Mouse (Mus musculus) E14TG2a.4 (cell line): ENCODE data around the gene Tnrc6b.

ENCODE experiments used
- H3K27me3 ChIP-seq: 2 replicates; pipeline ENCODE4 v1.6.1; 2014; ENCODE audit warnings: low read length, control low read depth; ENCODE audit not compliant: insufficient read depth
- H3K36me3 ChIP-seq: 2 replicates; pipeline ENCODE4 v1.6.1; 2014; ENCODE audit warnings: low read length, control low read depth; ENCODE audit not compliant: insufficient read depth
- H3K4me1 ChIP-seq: replicated peaks from 2 replicates; pipeline ENCODE4 v1.6.1; 2014; ENCODE audit warnings: low read depth, low read length, control low read depth
- H3K4me3 ChIP-seq: replicated peaks from 2 replicates; pipeline ENCODE4 v1.5.1; 2014; ENCODE audit warnings: mild to moderate bottlenecking, low read length
- H3K9me3 ChIP-seq: 2 replicates; pipeline ENCODE4 v1.6.1; 2014; ENCODE audit warnings: low read length, control low read depth
- CTCF ChIP-seq: conservative IDR thresholded peaks from 2 replicates; pipeline ENCODE4 v1.5.1; 2014; ENCODE audit warnings: low read length
- NANOG ChIP-seq: IDR thresholded peaks from 2 replicates; pipeline ENCODE4 v1.6.1; 2014; ENCODE audit warnings: borderline replicate concordance, low read length, mixed read lengths
- POU5F1 ChIP-seq: IDR thresholded peaks from 2 replicates; pipeline ENCODE4 v1.6.1; 2014; ENCODE audit warnings: low read length, borderline replicate concordance

The Tnrc6b gene

DNA sequence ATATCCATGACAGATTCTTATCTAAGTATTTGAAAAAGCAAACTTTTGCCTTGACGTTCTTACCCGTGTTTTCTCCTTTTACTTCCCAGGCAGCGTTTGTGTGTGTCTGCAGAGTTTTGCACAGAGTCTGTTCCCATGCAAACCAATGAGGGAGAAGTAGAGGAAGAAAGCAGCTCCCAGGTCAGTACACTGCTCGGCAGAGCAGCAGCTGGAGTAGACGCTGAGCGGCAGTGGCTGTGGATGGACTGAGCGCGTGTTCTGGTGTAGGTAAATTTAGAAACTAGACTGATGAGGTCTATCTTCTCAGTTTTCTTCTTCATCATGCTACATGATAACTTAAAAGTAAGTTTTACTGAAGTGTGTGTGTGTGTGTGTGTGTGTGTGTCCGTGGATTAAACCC lies 48.3 kb downstream of the Tnrc6b start:
- Histone ChIP-seq H3K4me1 (peaks cover 11% of the 10 kb centered on the region), H3K9me3 (no peaks in the 10 kb centered on the region), H3K4me3 (no peak overlapping the region), H3K36me3 (peaks cover 20% of the 10 kb centered on the region; the same call in 1 of the 2 replicates), H3K27me3 (no peaks in the 10 kb centered on the region)
- TF ChIP-seq CTCF (no peak), POU5F1 (no peak), NANOG (no peak)

DNA sequence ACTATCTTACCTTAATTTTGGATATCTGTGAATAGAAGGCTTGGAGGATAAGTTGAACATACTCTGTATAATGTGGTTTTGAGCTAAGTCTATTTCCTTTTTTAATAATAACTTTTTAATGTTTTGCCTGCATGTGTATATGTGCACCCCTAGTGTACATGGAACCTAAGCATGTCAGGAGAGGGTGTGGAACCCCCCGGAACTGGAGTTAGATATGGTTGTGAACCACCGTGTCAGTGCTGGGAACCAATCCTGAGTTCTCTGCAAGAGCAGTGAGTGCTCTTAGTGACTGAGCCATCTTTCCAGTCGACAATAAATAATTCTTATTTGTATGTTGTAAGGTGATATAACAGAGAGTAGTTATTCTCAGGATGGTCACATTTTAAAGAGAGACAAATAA lies 49.4 kb downstream of the Tnrc6b start:
- peaks cover 11% of the 10 kb centered on the region for H3K4me1 ChIP-seq
- no peak overlapping the region for H3K4me3 ChIP-seq
- peaks cover 16% of the 10 kb centered on the region; the same call in 1 of the 2 replicates for H3K36me3 ChIP-seq
- H3K27me3 ChIP-seq: no peaks in the 10 kb centered on the region
- H3K9me3 ChIP-seq: no peaks in the 10 kb centered on the region
- TF ChIP-seq CTCF: no peak
- no peak for TF ChIP-seq NANOG
- no peak for TF ChIP-seq POU5F1

DNA sequence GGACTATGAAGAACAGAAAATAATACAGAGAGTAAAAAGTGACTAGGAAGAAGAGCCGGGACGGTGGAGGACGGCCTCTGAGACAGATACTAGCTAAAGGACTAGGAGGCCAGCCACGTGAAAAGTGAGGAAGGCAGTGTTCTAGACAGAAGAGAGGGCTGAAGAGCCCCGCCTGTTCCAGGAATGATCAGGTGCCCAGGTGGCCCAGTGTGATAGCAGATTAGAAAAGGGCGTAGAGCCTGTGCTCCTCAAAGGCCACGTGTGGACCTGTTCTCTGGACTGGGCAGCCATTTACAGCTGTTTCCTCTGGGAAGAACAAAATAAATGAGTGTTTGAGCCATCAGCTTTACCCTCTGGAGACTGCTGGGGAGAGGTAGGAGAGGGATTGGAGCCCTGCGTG lies 49.8 kb downstream of the Tnrc6b start:
- Histone ChIP-seq H3K4me3 (no peak overlapping the region), H3K4me1 (peaks cover 11% of the 10 kb centered on the region), H3K9me3 (no peaks in the 10 kb centered on the region), H3K27me3 (no peaks in the 10 kb centered on the region), H3K36me3 (peaks cover 13% of the 10 kb centered on the region; the same call in 1 of the 2 replicates)
- TF ChIP-seq CTCF: no peak

DNA sequence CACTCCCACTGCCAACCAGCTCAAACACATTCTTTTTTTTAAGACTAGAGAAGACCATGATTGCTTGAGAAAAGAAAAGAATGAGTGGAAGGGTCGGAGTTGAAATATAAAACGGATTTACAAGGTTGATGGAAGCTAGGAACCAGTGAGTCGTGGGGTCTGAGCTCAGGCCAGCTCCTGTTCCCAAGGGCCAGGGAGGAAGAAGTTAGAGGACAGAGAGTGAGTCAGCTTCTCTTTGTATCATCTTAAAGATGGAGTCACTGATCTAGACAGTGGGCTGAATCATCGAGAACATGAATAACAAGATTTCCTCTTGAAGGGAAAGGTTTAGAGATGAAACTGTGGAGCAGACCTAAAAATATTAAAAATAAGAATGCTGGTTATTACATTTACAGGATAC lies 51.5 kb downstream of the Tnrc6b start:
- H3K36me3 ChIP-seq: peaks cover 9% of the 10 kb centered on the region; the same call in 1 of the 2 replicates
- TF ChIP-seq CTCF: no peak
- no peak for TF ChIP-seq NANOG
- no peak for TF ChIP-seq POU5F1
- H3K9me3 ChIP-seq: no peaks in the 10 kb centered on the region
- H3K4me3 ChIP-seq: no peak overlapping the region
- no peaks in the 10 kb centered on the region for H3K27me3 ChIP-seq
- peaks cover 11% of the 10 kb centered on the region for H3K4me1 ChIP-seq

DNA sequence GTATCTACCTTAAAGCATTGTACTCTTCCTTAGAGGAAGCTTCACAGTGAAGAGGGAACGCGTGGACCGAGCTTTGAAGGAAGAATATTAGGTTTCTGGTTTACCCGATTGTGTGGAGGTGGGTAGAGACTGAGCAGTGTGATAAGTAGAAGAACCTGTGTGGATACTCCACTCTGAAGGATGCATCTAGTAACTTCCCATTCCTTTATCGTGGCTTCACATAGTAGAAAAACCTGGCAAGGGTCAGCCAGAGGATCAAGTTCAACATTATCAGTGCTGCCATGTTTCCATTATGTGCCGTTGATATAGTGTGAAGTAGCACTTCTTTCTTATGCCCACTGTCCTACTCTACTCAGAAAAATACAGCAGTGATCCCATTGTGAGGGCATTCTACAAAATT lies 53.6 kb downstream of the Tnrc6b start:
- Histone ChIP-seq H3K9me3 (no peaks in the 10 kb centered on the region), H3K36me3 (peaks cover 6% of the 10 kb centered on the region; the same call in 1 of the 2 replicates), H3K4me3 (no peak overlapping the region), H3K4me1 (peaks cover 11% of the 10 kb centered on the region), H3K27me3 (no peaks in the 10 kb centered on the region)
- TF ChIP-seq NANOG: no peak
- no peak for TF ChIP-seq POU5F1
- no peak for TF ChIP-seq CTCF

DNA sequence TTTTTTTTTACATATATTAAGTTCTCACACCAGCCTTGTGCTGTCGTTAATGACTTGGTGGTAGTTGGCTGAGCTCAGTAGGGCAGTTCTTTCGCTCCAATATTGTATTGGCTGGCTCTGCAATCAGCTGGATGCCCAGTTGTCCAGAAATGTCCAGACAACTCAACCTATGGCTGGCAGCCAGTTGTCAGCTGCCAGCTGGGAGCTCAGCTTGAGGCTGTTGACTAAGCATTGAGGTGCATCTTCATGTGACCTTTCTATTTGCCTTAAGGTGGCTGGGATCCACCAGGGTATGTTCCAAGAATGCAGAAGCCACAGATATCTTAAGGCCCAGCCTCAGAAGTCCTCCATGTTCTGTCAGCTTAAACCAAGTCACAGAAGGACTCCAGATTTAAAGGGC lies 54.3 kb downstream of the Tnrc6b start:
- Histone ChIP-seq H3K27me3 (no peaks in the 10 kb centered on the region), H3K4me1 (peaks cover 10% of the 10 kb centered on the region), H3K4me3 (no peak overlapping the region), H3K36me3 (peaks cover 6% of the 10 kb centered on the region; the same call in 1 of the 2 replicates), H3K9me3 (no peaks in the 10 kb centered on the region)
- TF ChIP-seq NANOG (no peak), CTCF (no peak), POU5F1 (no peak)

DNA sequence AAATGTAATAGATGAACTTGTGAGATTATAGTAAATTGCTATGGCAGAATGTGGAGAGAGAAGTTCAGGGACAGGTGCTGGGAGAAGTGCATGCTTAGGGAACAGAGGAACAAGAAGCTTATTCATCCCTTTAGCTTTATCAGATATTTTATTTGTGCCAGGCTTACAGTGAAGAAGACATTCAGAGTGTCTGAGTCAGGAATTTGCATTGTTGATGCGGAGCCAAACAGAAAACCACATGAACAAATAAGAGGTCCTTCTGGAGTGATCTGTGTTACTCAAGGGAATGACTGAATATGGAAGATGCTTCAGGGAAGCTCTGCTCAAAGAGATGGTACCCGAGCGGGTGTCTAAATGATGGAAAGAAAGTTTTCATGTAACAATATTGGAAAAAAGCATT lies 57.1 kb downstream of the Tnrc6b start:
- Histone ChIP-seq H3K27me3 (no peaks in the 10 kb centered on the region), H3K9me3 (no peaks in the 10 kb centered on the region), H3K36me3 (0 out of 2 replicates have a peak, but pooled peaks cover 3% of the 10 kb centered on the region), H3K4me1 (no peaks in the 10 kb centered on the region), H3K4me3 (no peak overlapping the region)
- TF ChIP-seq NANOG: no peak
- TF ChIP-seq CTCF: no peak
- TF ChIP-seq POU5F1: no peak

DNA sequence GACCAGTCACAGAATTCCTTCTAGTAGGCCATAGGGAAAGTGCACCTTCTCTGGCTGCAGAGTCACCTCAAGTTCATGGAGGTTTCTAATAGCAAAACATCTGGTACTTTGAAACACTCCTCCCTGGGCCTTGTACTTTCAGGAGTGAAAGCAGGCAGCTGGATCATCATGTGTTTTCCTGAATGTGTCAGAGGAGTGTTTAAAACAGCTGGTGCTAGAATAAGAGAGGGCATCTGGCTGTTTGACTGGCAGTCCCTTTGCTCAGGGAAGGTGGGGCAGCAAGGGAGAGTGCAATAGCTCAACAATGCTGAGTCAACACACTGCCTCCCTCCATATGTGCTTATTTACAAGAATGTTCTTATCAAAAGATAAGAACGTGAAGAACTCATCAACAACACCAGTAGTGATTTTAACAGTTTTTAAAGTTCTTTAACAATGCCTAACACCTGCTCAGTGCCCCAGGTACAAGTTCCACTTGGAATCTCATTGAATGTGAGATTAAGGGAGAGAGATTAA lies 60.9 kb downstream of the Tnrc6b start:
- H3K36me3 ChIP-seq: peaks cover 10% of the 10 kb centered on the region; the same call in 1 of the 2 replicates
- no peak overlapping the region for H3K4me3 ChIP-seq
- no peaks in the 10 kb centered on the region for H3K27me3 ChIP-seq
- H3K4me1 ChIP-seq: no peaks in the 10 kb centered on the region
- peaks cover 20% of the 10 kb centered on the region for H3K9me3 ChIP-seq
- TF ChIP-seq POU5F1 (no peak), CTCF (no peak), NANOG (no peak)

DNA sequence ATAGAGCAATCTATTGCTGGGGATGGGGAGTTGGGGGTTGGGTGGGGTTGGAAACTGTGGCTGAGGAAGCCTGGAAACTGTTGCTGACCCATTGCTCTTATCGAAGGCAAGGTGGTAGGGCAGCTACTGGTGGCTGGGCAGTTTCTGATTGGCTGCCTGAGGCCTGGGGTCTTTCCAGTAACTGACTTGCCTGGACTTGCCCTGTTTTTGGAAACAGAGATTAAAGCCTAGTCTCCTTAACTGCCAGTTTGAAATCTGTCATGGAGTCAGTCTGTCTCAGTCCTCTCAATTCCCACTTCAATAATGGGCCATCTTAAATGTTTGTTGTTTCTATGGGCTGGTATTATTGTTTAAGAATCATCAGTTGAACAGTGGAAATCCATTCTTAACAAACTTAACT lies 63.6 kb downstream of the Tnrc6b start:
- no peak overlapping the region for H3K4me3 ChIP-seq
- H3K4me1 ChIP-seq: no peaks in the 10 kb centered on the region
- peaks cover 47% of the 10 kb centered on the region for H3K9me3 ChIP-seq
- H3K27me3 ChIP-seq: no peaks in the 10 kb centered on the region
- H3K36me3 ChIP-seq: peaks cover 24% of the 10 kb centered on the region
- TF ChIP-seq CTCF (no peak), POU5F1 (no peak)
